Mouse (Mus musculus) natural killer cell, adult 2 months (primary cell): ENCODE data around the gene Sap30l.
"Not testable (repeated sequence)": the region's sequence is repeated elsewhere in the genome, so short reads cannot be mapped to it uniquely, and the experiment has no call there.

Source experiments
- DNase-seq, 2 experiments: peaks; one replicate each; pipeline ENCODE4 v3.0.0; 2022; ENCODE audit warnings: low spot score in 2 of 2

The Sap30l gene

GRCm38 (mm10) chr11:57800266-57800951, 1.0 kb upstream of the Sap30l start:
- peak in 1 of 2 experiments; percentile 20 for DNase-seq

- peak; percentile 21 to 28 for DNase-seq
These were observed 501 bp downstream of the Sap30l start for GRCm38 (mm10) chr11:57801766-57802510.

- DNase-seq, result no peak
These were observed 1.1 kb downstream of the Sap30l start for GRCm38 (mm10) chr11:57802511-57802870.

- DNase-seq, result no peak
These were observed 3.6 kb downstream of the Sap30l start for GRCm38 (mm10) chr11:57805047-57805446.

- no peak for DNase-seq
These were observed 7.7 kb downstream of the Sap30l start for GRCm38 (mm10) chr11:57809017-57809731.

- no peak for DNase-seq
These were observed 8.3 kb downstream of the Sap30l start for GRCm38 (mm10) chr11:57809732-57810098.

GRCm38 (mm10) chr11:57811006-57811405, 9.6 kb downstream of the Sap30l start:
- no peak for DNase-seq

- no peak for DNase-seq
These were observed 10.8 kb downstream of the Sap30l start for GRCm38 (mm10) chr11:57812212-57812611.

GRCm38 (mm10) chr11:57813641-57814040, 12.2 kb downstream of the Sap30l start:
- no peak for DNase-seq

- no peak for DNase-seq
These were observed 16.8 kb downstream of the Sap30l start for GRCm38 (mm10) chr11:57818189-57818588.

GRCm38 (mm10) chr11:57819999-57820581, 18.7 kb downstream of the Sap30l start:
- DNase-seq, result peak; percentile 57 to 74

- not testable (repeated sequence) for DNase-seq
These were observed 21.7 kb downstream of the Sap30l start for GRCm38 (mm10) chr11:57823159-57823558.

GRCm38 (mm10) chr11:57823714-57824113, 22.3 kb downstream of the Sap30l start:
- no peak for DNase-seq

- not testable (repeated sequence) for DNase-seq
These were observed 23.8 kb downstream of the Sap30l start for GRCm38 (mm10) chr11:57825234-57825633.

GRCm38 (mm10) chr11:57827048-57827914, 25.8 kb downstream of the Sap30l start:
- DNase-seq, result peak in 1 of 2 experiments; percentile 16

GRCm38 (mm10) chr11:57827915-57828545, 26.6 kb downstream of the Sap30l start:
- DNase-seq, result peak in 1 of 2 experiments; percentile 35

GRCm38 (mm10) chr11:57828955-57829870, 27.8 kb downstream of the Sap30l start:
- no peak for DNase-seq

- no peak for DNase-seq
These were observed 28.7 kb downstream of the Sap30l start for GRCm38 (mm10) chr11:57829871-57830775.
